In the genomic region with DNA sequence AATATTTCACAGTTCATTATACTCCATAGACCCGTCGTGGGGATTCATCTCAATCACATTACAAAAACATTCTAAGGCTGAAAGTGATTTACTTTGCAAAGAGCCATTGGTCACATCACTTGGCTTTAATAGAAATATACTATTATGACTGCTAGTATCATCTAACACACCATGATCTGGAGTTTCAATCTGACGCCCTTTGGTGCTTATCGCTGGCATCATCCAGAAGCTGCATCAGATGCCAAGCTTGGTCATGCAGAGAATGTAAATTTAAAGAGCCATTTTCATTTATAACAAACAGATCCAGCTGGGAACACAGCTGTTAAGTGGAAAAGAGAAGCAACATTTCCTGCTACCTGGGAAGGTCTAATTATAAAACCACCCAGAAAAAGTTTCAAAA, we compare ENCODE assay signal across 25 mouse cellular contexts. TPM values are rescaled to one million over a fixed set of nuclear protein-coding genes. Genes with fewer than 3 reads are reported as not detected.
DNase-seq lines count a peak whose midpoint lies in the region; ATAC-seq and TF ChIP-seq lines count a peak whose summit lies in the region.
"Had no signal": no experiment of that assay in that cellular context is flagged by ENCODE, and none has a peak within 500 bp of the region (broad histone marks: within the 10 kb centered on the region; RNA-seq: fewer than 3 reads in every experiment).

No protein-coding gene starts in this region.

- no peak overlapping the region for H3K9ac ChIP-seq in hindbrain, embryonic 16.5 days (ENCODE audit: low read depth, low read length)
- H3K9ac ChIP-seq in midbrain, postnatal 0 days (replicated peaks; ENCODE audit: low read length, poor library complexity, severe bottlenecking) = no peak overlapping the region
- no peak overlapping the region for H3K9ac ChIP-seq in midbrain, embryonic 16.5 days (ENCODE audit: low read depth, low read length)
- H3K9ac ChIP-seq: embryonic facial prominence, embryonic 13.5 days; embryonic facial prominence, embryonic 15.5 days; forebrain, embryonic 12.5 days had no signal

- no peak overlapping the region for H3K4me2 ChIP-seq in hindbrain, embryonic 16.5 days (ENCODE audit: low read length)
- no peak overlapping the region for H3K4me2 ChIP-seq in midbrain, postnatal 0 days (ENCODE audit: low read depth, low read length, poor library complexity, severe bottlenecking)
- no peak overlapping the region for H3K4me2 ChIP-seq in midbrain, embryonic 16.5 days (ENCODE audit: low read length)
- H3K4me2 ChIP-seq: embryonic facial prominence, embryonic 13.5 days; embryonic facial prominence, embryonic 15.5 days; forebrain, embryonic 12.5 days had no signal

- no peak overlapping the region for H3K27ac ChIP-seq in hindbrain, embryonic 16.5 days (ENCODE audit: low read depth, low read length)
- H3K27ac ChIP-seq in hindbrain, embryonic 10.5 days = no peak overlapping the region
- H3K27ac ChIP-seq in midbrain, postnatal 0 days (ENCODE audit: low read depth, low read length) = no peak overlapping the region
- H3K27ac ChIP-seq in midbrain, embryonic 16.5 days (ENCODE audit: low read length) = no peak overlapping the region
- H3K27ac ChIP-seq: embryonic facial prominence, embryonic 13.5 days; embryonic facial prominence, embryonic 15.5 days; forebrain, embryonic 10.5 days; forebrain, embryonic 12.5 days had no signal

- no peaks in the 10 kb centered on the region for H3K4me1 ChIP-seq in hindbrain, embryonic 16.5 days (ENCODE audit: control insufficient read depth, insufficient read depth, low read depth, low read length)
- H3K4me1 ChIP-seq in hindbrain, embryonic 10.5 days (replicated peaks) = no peaks in the 10 kb centered on the region
- H3K4me1 ChIP-seq in midbrain, postnatal 0 days (ENCODE audit: insufficient read depth, low read length) = no peaks in the 10 kb centered on the region
- H3K4me1 ChIP-seq in midbrain, embryonic 16.5 days (ENCODE audit: control insufficient read depth, insufficient read depth, low read length) = no peaks in the 10 kb centered on the region
- H3K4me1 ChIP-seq: embryonic facial prominence, embryonic 13.5 days; embryonic facial prominence, embryonic 15.5 days; forebrain, embryonic 10.5 days; forebrain, embryonic 12.5 days had no signal

- H3K27me3 ChIP-seq in hindbrain, embryonic 16.5 days (replicated peaks; ENCODE audit: control insufficient read depth, insufficient read depth, low read length) = no peaks in the 10 kb centered on the region
- H3K27me3 ChIP-seq in hindbrain, embryonic 10.5 days (ENCODE audit: insufficient read depth, poor library complexity, severe bottlenecking) = no peaks in the 10 kb centered on the region
- H3K27me3 ChIP-seq in midbrain, postnatal 0 days (ENCODE audit: insufficient read depth, low read length) = no peaks in the 10 kb centered on the region
- no peaks in the 10 kb centered on the region for H3K27me3 ChIP-seq in midbrain, embryonic 16.5 days (ENCODE audit: control insufficient read depth, insufficient read depth, low read depth, low read length)
- H3K27me3 ChIP-seq: embryonic facial prominence, embryonic 13.5 days; embryonic facial prominence, embryonic 15.5 days; forebrain, embryonic 12.5 days had no signal

- 74% methylated on average over 4 of the region's 4 CpGs for WGBS in hindbrain, embryonic 16.5 days
- WGBS in hindbrain, embryonic 10.5 days = 91% methylated on average over 4 of the region's 4 CpGs
- WGBS in midbrain, postnatal 0 days = 87% methylated on average over 4 of the region's 4 CpGs
- WGBS in midbrain, embryonic 16.5 days = 90% methylated on average over 4 of the region's 4 CpGs

- H3K9me3 ChIP-seq in hindbrain, embryonic 16.5 days (ENCODE audit: control insufficient read depth, low read length) = no peaks in the 10 kb centered on the region
- no peaks in the 10 kb centered on the region for H3K9me3 ChIP-seq in hindbrain, embryonic 10.5 days
- no peaks in the 10 kb centered on the region for H3K9me3 ChIP-seq in midbrain, postnatal 0 days (ENCODE audit: low read length)
- no peaks in the 10 kb centered on the region for H3K9me3 ChIP-seq in midbrain, embryonic 16.5 days (replicated peaks; ENCODE audit: control insufficient read depth, low read length, poor library complexity, severe bottlenecking)
- H3K9me3 ChIP-seq: embryonic facial prominence, embryonic 13.5 days; embryonic facial prominence, embryonic 15.5 days; forebrain, embryonic 10.5 days; forebrain, embryonic 12.5 days had no signal

- DNase-seq in hindbrain, embryonic 10.5 days (ENCODE audit: low spot score) = no peak
- peak; percentile 50 for DNase-seq in midbrain, postnatal 0 days (ENCODE audit: low spot score)
- DNase-seq in brain, adult 2 months (ENCODE audit: low read depth, low spot score) = peak; percentile 2
- no peak for DNase-seq in cerebellum, adult 11 months
- DNase-seq: adrenal gland, adult 2 months; adrenal gland, postnatal 10 days; adrenal gland, postnatal 25 days; cerebellum, adult 18-20 months; cerebellum, adult 8-10 months; cerebellum, adult 9-11 months; cerebellum, postnatal 14 days; cerebellum, postnatal 36 days; embryo, embryonic 11 days had no signal

- no peaks in the 10 kb centered on the region for H3K36me3 ChIP-seq in hindbrain, embryonic 16.5 days (ENCODE audit: control insufficient read depth, insufficient read depth, low read length)
- H3K36me3 ChIP-seq in hindbrain, embryonic 10.5 days = no peaks in the 10 kb centered on the region
- no peaks in the 10 kb centered on the region for H3K36me3 ChIP-seq in midbrain, postnatal 0 days (ENCODE audit: insufficient read depth, low read length)
- H3K36me3 ChIP-seq in midbrain, embryonic 16.5 days (ENCODE audit: control insufficient read depth, insufficient read depth, low read length) = no peaks in the 10 kb centered on the region
- H3K36me3 ChIP-seq: embryonic facial prominence, embryonic 13.5 days; embryonic facial prominence, embryonic 15.5 days; forebrain, embryonic 10.5 days; forebrain, embryonic 12.5 days had no signal

- ATAC-seq in hindbrain, embryonic 16.5 days = peak; percentile 58; the same call in 1 of the 2 replicates
- no peak for ATAC-seq in midbrain, postnatal 0 days (ENCODE audit: low FRiP score)
- ATAC-seq in midbrain, embryonic 16.5 days = no peak
- ATAC-seq: forebrain, embryonic 14.5 days; forebrain, embryonic 16.5 days had no signal

- TF ChIP-seq CTCF in midbrain, postnatal 0 days (IDR thresholded peaks at IDR 0.05) = no peak

- no peak overlapping the region for H3K4me3 ChIP-seq in hindbrain, embryonic 16.5 days (ENCODE audit: low read length)
- H3K4me3 ChIP-seq in hindbrain, embryonic 10.5 days = no peak overlapping the region
- H3K4me3 ChIP-seq in midbrain, postnatal 0 days (ENCODE audit: low read depth, low read length) = no peak overlapping the region
- no peak overlapping the region for H3K4me3 ChIP-seq in midbrain, embryonic 16.5 days (ENCODE audit: low read depth, low read length)
- H3K4me3 ChIP-seq: embryonic facial prominence, embryonic 13.5 days; embryonic facial prominence, embryonic 15.5 days; erythroblast, embryonic 14.5 days; forebrain, embryonic 10.5 days; forebrain, embryonic 12.5 days had no signal

RNA-seq across cellular contexts. Expression of a gene that starts 37.6 kb away (rescaled TPM):
- 22.4 and 28.9 TPM in 2 replicates for polyA plus RNA-seq in hindbrain, embryonic 16.5 days (2015; fragmentation: Nextera tagmentation; extraction: Ambion mirVana)
- polyA plus RNA-seq in hindbrain, embryonic 10.5 days (2016; fragmentation: Nextera tagmentation; extraction: Ambion mirVana) = 1.0 and 2.5 TPM in 2 replicates
- 57.3 and 58.6 TPM in 2 replicates for total RNA-seq in midbrain, postnatal 0 days (2014; rRNA removed)
- polyA plus RNA-seq in midbrain, postnatal 0 days (2015; fragmentation: Nextera tagmentation; extraction: Ambion mirVana) = 32.8 and 33.5 TPM in 2 replicates
- polyA plus RNA-seq in midbrain, embryonic 16.5 days (2015; fragmentation: Nextera tagmentation; extraction: Ambion mirVana) = 18.6 and 21.1 TPM in 2 replicates
- total RNA-seq: common myeloid progenitor, adult 5-6 weeks; MEL had no signal
- polyA plus RNA-seq: C2C12; erythroblast, embryonic 14.5 days had no signal

Comparison
In these comparisons a context has a peak if more than half of its experiments do, and no peak if none do; other contexts are left out.
1. DNase-seq: peak in midbrain, postnatal 0 days (single experiment) and brain, adult 2 months (single experiment); none in hindbrain, embryonic 10.5 days (single experiment) and cerebellum, adult 11 months (single experiment).